Mouse (Mus musculus): ENCODE measurements around the gene Arid3c.

GRCm38 (mm10) chr4:41682789-41683188, 48.2 kb downstream of the Arid3c start:
- TF ChIP-seq POLR2A (IDR thresholded peaks at IDR 0.05; ENCODE audit: low read depth, low read length) (no peak), CTCF (IDR thresholded peaks at IDR 0.05; ENCODE audit: extremely low read depth, insufficient read depth, insufficient read length, insufficient replicate concordance) (no peak)

All from spleen, adult 2 months (tissue).